Mouse (Mus musculus): ENCODE data around the gene Pecam1. TPM values are rescaled to one million over a fixed set of nuclear protein-coding genes. Genes with fewer than 3 reads are reported as not detected.

The Pecam1 gene
- total and polyA plus RNA-seq, 3 experiments: 0.93 TPM; not detected in 2

GRCm38 (mm10) chr11:106720379-106720778, 30.0 kb downstream of the Pecam1 start:
- peaks cover 32% of the 10 kb centered on the region for H3K4me1 ChIP-seq (ENCODE audit: insufficient read depth, low read depth, low read length)
- DNase-seq (ENCODE audit: low spot score) (no peak), ATAC-seq (ENCODE audit: extremely low read depth, insufficient number of reproducible peaks, low FRiP score, poor library complexity, severe bottlenecking) (no peak)
- no peaks in the 10 kb centered on the region for H3K36me3 ChIP-seq (replicated peaks)
- peaks cover 29% of the 10 kb centered on the region for H3K27me3 ChIP-seq (ENCODE audit: insufficient read depth, low read length)
- TF ChIP-seq GATA2 (IDR thresholded peaks at IDR 0.05; ENCODE audit: borderline replicate concordance, low read depth, low read length) (no peak), CTCF (IDR thresholded peaks at IDR 0.05; ENCODE audit: low read depth, low read length) (no peak), POLR2AphosphoS5 (IDR thresholded peaks at IDR 0.05; ENCODE audit: insufficient replicate concordance, low read depth, low read length) (no peak), GATA1 (IDR thresholded peaks at IDR 0.05; ENCODE audit: borderline replicate concordance, low read length) (no peak), TAL1 (conservative IDR thresholded peaks at IDR 0.05; ENCODE audit: low read depth, low read length) (no peak)
- H3K9me3 ChIP-seq (replicated peaks): no peaks in the 10 kb centered on the region
- no peak overlapping the region for H3K4me3 ChIP-seq (ENCODE audit: low read depth, low read length)

DNA sequence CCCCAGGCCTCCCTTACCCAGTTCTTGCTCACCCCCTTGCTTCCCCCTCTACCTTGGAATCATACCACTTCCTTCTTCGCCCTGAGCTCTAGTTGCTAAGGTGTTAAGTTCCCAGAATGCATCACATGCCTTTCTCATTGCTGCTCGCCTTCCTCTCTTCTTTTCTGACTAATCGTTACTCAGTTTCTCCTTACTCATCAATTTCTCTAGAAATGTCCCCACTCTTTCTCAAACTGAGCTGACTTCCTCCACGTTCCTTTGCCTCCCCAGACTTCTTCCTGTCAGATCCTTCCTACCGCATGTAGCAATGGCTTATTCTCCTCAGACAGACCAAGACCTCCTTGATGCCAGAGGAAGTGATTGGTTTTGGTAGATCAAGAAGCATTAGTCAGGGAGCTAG, 33.9 kb downstream of the Pecam1 start:
- no peak overlapping the region for H3K4me3 ChIP-seq (ENCODE audit: low read depth, low read length)
- TF ChIP-seq CTCF (IDR thresholded peaks at IDR 0.05; ENCODE audit: low read depth, low read length) (no peak), GATA1 (IDR thresholded peaks at IDR 0.05; ENCODE audit: borderline replicate concordance, low read length) (no peak), GATA2 (IDR thresholded peaks at IDR 0.05; ENCODE audit: borderline replicate concordance, low read depth, low read length) (no peak), POLR2AphosphoS5 (IDR thresholded peaks at IDR 0.05; ENCODE audit: insufficient replicate concordance, low read depth, low read length) (no peak)
- no peak for ATAC-seq (ENCODE audit: extremely low read depth, insufficient number of reproducible peaks, low FRiP score, poor library complexity, severe bottlenecking)
- H3K4me1 ChIP-seq (ENCODE audit: insufficient read depth, low read depth, low read length): peaks cover 7% of the 10 kb centered on the region; the same call in 1 of the 2 replicates
- DNase-seq (ENCODE audit: low spot score): no peak
- no peaks in the 10 kb centered on the region for H3K36me3 ChIP-seq (replicated peaks)
- no peaks in the 10 kb centered on the region for H3K9me3 ChIP-seq (replicated peaks)
- peaks cover 45% of the 10 kb centered on the region for H3K27me3 ChIP-seq (ENCODE audit: insufficient read depth, low read length)

GRCm38 (mm10) chr11:106715066-106715465, 35.4 kb downstream of the Pecam1 start:
- no peak overlapping the region for H3K4me3 ChIP-seq (ENCODE audit: low read depth, low read length)
- H3K27me3 ChIP-seq (ENCODE audit: insufficient read depth, low read length): peaks cover 48% of the 10 kb centered on the region
- no peaks in the 10 kb centered on the region for H3K36me3 ChIP-seq (replicated peaks)
- DNase-seq (ENCODE audit: low spot score): no peak
- H3K4me1 ChIP-seq (ENCODE audit: insufficient read depth, low read depth, low read length): peaks cover 7% of the 10 kb centered on the region; the same call in 1 of the 2 replicates
- ATAC-seq (ENCODE audit: extremely low read depth, insufficient number of reproducible peaks, low FRiP score, poor library complexity, severe bottlenecking): no peak
- H3K9me3 ChIP-seq (replicated peaks): no peaks in the 10 kb centered on the region
- TF ChIP-seq TAL1 (conservative IDR thresholded peaks at IDR 0.05; ENCODE audit: low read depth, low read length) (no peak), GATA1 (IDR thresholded peaks at IDR 0.05; ENCODE audit: borderline replicate concordance, low read length) (no peak), CTCF (IDR thresholded peaks at IDR 0.05; ENCODE audit: low read depth, low read length) (no peak), POLR2AphosphoS5 (IDR thresholded peaks at IDR 0.05; ENCODE audit: insufficient replicate concordance, low read depth, low read length) (no peak), GATA2 (IDR thresholded peaks at IDR 0.05; ENCODE audit: borderline replicate concordance, low read depth, low read length) (no peak)

- H3K27me3 ChIP-seq (ENCODE audit: insufficient read depth, low read length): peaks cover 33% of the 10 kb centered on the region
- no peaks in the 10 kb centered on the region for H3K9me3 ChIP-seq (replicated peaks)
- DNase-seq (ENCODE audit: low spot score) (no peak), ATAC-seq (ENCODE audit: extremely low read depth, insufficient number of reproducible peaks, low FRiP score, poor library complexity, severe bottlenecking) (no peak)
- no peaks in the 10 kb centered on the region for H3K4me1 ChIP-seq (ENCODE audit: insufficient read depth, low read depth, low read length)
- no peak overlapping the region for H3K4me3 ChIP-seq (ENCODE audit: low read depth, low read length)
- no peak for TF ChIP-seq GATA2 (IDR thresholded peaks at IDR 0.05; ENCODE audit: borderline replicate concordance, low read depth, low read length)
- TF ChIP-seq CTCF (IDR thresholded peaks at IDR 0.05; ENCODE audit: low read depth, low read length): no peak
- TF ChIP-seq GATA1 (IDR thresholded peaks at IDR 0.05; ENCODE audit: borderline replicate concordance, low read length): no peak
- TF ChIP-seq TAL1 (conservative IDR thresholded peaks at IDR 0.05; ENCODE audit: low read depth, low read length): no peak
- TF ChIP-seq POLR2AphosphoS5 (IDR thresholded peaks at IDR 0.05; ENCODE audit: insufficient replicate concordance, low read depth, low read length): no peak
- H3K36me3 ChIP-seq (replicated peaks): no peaks in the 10 kb centered on the region
Observed at GRCm38 (mm10) chr11:106710789-106711188, 39.6 kb downstream of the Pecam1 start.

DNA sequence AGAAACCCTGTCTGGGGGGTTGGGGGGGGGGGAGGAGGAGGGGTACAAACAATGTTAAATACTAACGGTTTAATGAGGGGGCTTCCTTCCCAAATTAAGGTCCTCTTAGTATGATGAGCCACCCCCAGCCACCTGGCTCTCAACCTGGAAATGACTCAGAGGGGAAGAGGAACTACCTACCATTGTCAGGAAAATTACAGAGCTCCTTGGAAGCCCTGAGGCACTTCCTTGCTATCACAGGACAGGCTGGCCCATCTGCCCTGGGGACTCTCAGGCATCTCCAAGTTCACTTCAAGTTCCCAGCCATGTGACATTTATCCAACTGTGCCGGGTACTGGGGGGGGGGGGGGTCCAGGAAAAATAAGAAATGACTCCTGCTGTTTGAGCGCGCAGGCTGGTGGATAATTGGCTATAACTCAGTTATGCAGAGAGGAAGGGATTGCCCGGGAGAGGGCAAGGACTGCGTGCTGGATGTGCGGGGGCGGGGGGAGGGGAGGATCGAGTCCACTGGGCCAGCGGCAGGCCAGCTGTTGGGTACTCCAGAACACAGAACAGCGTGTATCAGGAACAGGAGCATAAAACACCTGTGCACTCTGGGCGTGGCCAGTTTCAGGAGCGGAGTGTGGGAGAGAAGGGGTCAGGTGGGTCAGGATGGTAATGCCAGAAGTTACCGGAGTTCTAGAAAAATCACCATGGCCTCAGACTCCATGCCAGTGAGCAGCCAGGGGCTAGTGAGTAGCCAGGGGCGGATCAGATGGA, 41.0 kb downstream of the Pecam1 start:
- ATAC-seq (ENCODE audit: extremely low read depth, insufficient number of reproducible peaks, low FRiP score, poor library complexity, severe bottlenecking) (no peak), DNase-seq (ENCODE audit: low spot score) (no peak)
- no peak for TF ChIP-seq POLR2AphosphoS5 (IDR thresholded peaks at IDR 0.05; ENCODE audit: insufficient replicate concordance, low read depth, low read length)
- no peak for TF ChIP-seq CTCF (IDR thresholded peaks at IDR 0.05; ENCODE audit: low read depth, low read length)
- TF ChIP-seq TAL1 (conservative IDR thresholded peaks at IDR 0.05; ENCODE audit: low read depth, low read length): no peak
- TF ChIP-seq GATA1 (IDR thresholded peaks at IDR 0.05; ENCODE audit: borderline replicate concordance, low read length): no peak
- no peak for TF ChIP-seq GATA2 (IDR thresholded peaks at IDR 0.05; ENCODE audit: borderline replicate concordance, low read depth, low read length)
- H3K9me3 ChIP-seq (replicated peaks): no peaks in the 10 kb centered on the region
- H3K36me3 ChIP-seq (replicated peaks): no peaks in the 10 kb centered on the region
- no peak overlapping the region for H3K4me3 ChIP-seq (ENCODE audit: low read depth, low read length)
- H3K27me3 ChIP-seq (ENCODE audit: insufficient read depth, low read length): peaks cover 27% of the 10 kb centered on the region
- H3K4me1 ChIP-seq (ENCODE audit: insufficient read depth, low read depth, low read length): no peaks in the 10 kb centered on the region

GRCm38 (mm10) chr11:106707866-106708265, 42.6 kb downstream of the Pecam1 start:
- Histone ChIP-seq H3K27me3 (ENCODE audit: insufficient read depth, low read length) (peaks cover 19% of the 10 kb centered on the region), H3K9me3 (replicated peaks) (no peaks in the 10 kb centered on the region), H3K4me1 (ENCODE audit: insufficient read depth, low read depth, low read length) (no peaks in the 10 kb centered on the region), H3K36me3 (replicated peaks) (no peaks in the 10 kb centered on the region), H3K4me3 (ENCODE audit: low read depth, low read length) (no peak overlapping the region)
- no peak for ATAC-seq (ENCODE audit: extremely low read depth, insufficient number of reproducible peaks, low FRiP score, poor library complexity, severe bottlenecking)
- TF ChIP-seq GATA2 (IDR thresholded peaks at IDR 0.05; ENCODE audit: borderline replicate concordance, low read depth, low read length) (no peak), CTCF (IDR thresholded peaks at IDR 0.05; ENCODE audit: low read depth, low read length) (no peak), POLR2AphosphoS5 (IDR thresholded peaks at IDR 0.05; ENCODE audit: insufficient replicate concordance, low read depth, low read length) (no peak), GATA1 (IDR thresholded peaks at IDR 0.05; ENCODE audit: borderline replicate concordance, low read length) (no peak), TAL1 (conservative IDR thresholded peaks at IDR 0.05; ENCODE audit: low read depth, low read length) (no peak)
- no peak for DNase-seq (ENCODE audit: low spot score)

Measured in G1E (cell line).